Mouse (Mus musculus): ENCODE data around the gene Hoxa9.

Gene Hoxa9

GRCm38 (mm10) chr6:52229558-52230416 is 1.1 kb downstream of the Hoxa9 start:
- DNase-seq (ENCODE audit: extremely low spot score, low spot score): no peak

DNA sequence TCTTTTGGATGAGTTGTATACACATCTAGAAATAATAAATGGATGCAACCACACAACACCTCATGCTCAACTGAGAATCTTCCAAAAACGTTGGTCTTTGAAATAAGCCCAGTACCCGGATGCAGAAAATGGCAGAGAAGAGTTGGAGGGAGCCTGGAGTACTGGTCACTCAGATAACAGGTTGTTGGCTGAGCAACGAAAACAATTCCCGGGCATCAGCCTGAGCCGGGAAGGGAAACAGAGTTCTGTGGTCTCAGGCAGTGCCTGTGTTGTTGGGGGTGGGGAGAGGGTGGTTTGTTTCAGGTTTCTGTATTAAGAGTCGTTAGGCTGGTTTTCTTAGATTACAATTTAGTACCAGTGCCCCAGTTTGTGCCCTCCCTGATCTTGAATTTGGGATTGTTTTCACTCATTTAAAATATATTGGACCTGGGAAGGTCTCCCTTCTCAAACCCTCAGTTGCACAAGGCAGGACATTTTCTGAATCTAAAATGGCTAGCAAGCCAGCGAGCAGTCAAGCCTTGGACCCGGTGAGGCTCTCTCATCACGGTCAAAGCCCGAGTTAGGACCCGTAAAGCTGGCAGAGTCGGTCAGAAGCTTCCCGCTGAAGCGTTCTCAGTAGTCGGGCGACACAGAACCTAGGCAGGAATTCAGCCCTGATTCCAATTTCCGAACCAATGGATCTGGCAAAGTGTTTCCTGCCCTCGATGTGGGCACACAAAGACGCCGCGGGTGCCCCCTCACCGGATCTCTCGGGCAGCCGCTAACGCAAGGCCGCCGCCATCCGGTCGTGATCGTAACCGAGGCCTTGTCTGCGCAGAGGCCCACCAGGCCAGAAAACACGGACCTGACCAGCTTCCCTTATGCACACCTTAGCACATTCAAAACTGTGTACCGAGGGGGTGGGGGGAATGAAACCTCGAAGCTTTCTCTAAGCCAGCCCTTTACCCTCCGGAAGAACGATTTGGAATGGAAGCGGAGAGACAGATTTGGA is 2.1 kb downstream of the Hoxa9 start:
- no peak for DNase-seq (ENCODE audit: extremely low spot score, low spot score)

- no peak for DNase-seq (ENCODE audit: extremely low spot score, low spot score)
Observed at GRCm38 (mm10) chr6:52227470-52228222, 3.2 kb downstream of the Hoxa9 start.

- no peak for DNase-seq (ENCODE audit: extremely low spot score, low spot score)
Observed at GRCm38 (mm10) chr6:52226569-52227257, 4.2 kb downstream of the Hoxa9 start.

DNA sequence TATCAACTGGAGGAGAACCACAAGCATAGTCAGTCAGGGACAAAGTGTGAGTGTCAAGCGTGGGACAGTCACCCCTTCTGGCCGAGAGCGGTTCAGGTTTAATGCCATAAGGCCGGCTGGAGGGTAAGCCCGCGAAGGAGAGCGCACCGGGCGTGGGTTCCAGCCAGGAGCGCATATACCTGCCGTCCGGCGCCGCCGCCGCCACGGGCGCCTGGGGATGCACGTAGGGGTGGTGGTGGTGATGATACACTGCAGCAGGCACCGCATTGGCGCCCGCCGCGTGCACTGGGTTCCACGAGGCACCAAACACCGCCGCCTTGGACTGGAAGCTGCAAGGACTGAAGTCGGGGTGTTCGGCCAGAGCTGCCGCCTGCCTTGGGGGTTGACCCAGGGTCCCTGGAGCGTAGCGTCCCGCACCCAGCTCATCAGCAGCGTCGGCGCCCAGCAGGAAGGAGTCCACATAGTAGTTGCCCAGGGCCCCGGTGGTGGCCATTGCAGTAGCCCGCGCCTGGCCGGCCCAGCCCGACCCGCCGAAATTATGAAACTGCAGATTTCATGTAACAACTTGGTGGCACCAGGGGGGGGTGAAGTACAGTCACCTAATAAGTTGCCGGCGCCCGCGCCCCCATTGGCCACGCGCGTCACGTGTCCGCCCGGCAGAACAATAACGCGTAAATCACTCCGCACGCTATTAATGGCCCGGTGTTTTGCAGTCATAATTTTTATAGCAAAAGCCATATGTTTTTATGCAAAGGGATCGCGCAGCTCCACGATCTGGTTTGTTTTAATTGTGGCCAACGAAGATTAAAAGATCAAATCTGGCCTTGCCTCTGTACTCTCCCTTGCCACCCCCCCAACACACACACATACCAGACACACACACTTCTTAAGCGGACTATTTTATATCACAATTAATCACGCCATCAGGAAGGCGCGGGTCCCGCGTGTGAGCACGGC is 5.0 kb downstream of the Hoxa9 start:
- no peak for DNase-seq (ENCODE audit: extremely low spot score, low spot score)

GRCm38 (mm10) chr6:52224895-52225611 is 5.8 kb downstream of the Hoxa9 start:
- no peak for DNase-seq (ENCODE audit: extremely low spot score, low spot score)

- no peak for DNase-seq (ENCODE audit: extremely low spot score, low spot score)
Observed at GRCm38 (mm10) chr6:52223939-52224760, 6.7 kb downstream of the Hoxa9 start.

DNA sequence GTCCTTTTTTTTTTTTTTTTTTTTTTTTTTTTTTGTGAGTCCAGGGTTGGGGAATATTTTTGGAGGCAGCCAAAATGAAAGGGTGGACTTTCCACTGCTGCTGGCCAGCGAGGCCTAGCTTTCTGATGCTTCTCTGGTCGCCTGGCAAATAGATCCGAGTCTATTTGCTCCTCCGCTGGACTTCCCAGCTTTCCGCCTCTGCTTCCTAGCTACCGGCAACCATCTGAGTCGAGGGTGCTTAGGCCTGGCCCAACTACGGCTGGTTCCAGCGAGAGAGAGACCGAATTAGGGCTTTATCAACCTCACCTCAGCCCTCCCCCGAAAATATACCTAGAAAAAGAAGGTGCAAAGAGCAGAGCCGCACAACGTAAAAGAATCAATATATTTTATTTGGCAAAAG is 8.2 kb downstream of the Hoxa9 start:
- no peak for DNase-seq (ENCODE audit: extremely low spot score, low spot score)

DNA sequence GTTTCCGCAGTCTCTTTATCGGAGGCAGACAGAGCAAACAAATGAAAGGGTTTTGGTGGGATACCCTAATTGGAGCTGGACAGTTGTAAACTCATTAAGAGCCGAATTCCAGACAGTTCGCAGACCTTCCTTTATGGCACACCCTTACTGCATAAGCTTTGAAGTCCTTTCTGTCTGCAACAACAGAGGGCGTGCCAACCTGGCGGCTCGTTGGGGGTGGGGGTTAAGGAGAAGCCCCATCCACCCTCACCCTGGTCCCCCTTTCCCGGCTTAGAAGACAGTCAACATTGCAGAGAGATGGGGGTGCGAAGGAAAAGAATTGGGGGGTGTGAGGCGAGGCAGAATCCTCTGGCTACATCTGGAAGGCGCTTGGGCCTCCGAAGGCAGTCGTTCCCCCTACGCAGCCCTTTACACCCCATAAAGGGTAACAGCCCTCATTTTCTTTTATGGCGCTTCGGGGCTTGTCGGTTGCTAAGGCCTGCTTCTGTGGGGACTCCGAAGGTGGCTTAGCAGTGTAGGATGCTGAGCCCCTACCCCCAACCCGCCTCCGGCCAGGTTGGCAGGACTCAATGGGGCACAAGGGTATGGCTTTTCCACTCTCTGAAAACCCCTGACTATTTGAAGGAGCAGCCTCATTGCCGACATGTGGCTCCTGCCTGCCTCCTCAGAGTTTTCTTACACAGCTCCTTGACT is 8.8 kb downstream of the Hoxa9 start:
- no peak for DNase-seq (ENCODE audit: extremely low spot score, low spot score)

DNA sequence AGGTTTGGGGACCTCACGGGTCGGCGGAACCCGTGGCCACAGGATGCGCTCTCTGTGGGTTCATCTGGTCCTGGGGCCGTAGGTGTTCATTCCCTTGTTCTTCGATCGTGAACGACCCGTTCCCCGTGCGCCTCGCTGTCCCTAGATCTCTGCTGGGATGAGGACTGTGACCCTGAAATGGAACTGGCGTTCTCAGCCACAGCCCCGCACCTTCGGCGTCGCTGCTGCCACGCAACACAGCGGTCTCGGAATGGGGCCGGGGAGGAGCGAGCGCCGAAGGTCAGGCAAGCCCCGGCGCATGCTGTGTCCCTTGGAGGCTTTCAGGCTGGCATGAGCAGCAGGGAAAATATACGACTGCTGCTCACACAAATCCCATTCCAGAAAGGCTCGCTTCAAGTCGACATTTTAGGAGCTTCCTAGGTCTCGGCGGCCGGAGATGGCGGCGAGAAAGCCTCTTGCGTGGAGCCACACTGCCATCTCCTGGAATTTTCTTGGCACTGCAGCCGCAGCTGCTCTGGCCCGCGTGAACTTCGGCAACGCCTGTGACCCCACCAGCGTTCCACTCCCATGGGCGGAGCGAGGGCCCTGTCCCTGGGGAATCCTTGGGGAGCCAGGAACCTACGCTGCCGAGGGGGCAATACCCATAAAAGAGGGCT is 9.4 kb downstream of the Hoxa9 start, which contains the start of gene Hoxa7:
Gene Hoxa7 (minus strand): TSS at position 518 of the 656 bp plus-strand sequence.
- DNase-seq (ENCODE audit: extremely low spot score, low spot score): peak; percentile 97

DNA sequence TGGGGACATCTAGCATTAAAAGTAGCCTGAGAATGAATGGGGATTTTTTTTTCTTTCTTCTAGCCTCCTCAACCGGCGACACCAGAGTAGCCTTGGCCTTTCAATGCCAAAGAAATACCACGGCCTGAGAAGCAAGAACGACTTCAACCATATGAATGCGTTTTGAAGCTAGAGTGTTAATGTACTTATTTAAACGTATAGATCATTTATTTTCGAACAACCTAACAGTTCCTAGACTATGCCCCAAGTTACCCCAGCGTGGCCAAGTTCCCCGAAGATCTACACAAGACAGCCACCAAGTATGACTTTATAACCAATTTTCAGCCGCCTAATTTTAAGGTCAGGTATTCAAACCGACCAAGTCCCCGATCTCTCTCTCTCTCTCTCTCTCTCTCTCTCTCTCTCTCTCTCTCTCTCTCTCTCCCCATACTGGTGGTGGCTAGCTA is 10.0 kb downstream of the Hoxa9 start:
- no peak for DNase-seq (ENCODE audit: extremely low spot score, low spot score)

DNA sequence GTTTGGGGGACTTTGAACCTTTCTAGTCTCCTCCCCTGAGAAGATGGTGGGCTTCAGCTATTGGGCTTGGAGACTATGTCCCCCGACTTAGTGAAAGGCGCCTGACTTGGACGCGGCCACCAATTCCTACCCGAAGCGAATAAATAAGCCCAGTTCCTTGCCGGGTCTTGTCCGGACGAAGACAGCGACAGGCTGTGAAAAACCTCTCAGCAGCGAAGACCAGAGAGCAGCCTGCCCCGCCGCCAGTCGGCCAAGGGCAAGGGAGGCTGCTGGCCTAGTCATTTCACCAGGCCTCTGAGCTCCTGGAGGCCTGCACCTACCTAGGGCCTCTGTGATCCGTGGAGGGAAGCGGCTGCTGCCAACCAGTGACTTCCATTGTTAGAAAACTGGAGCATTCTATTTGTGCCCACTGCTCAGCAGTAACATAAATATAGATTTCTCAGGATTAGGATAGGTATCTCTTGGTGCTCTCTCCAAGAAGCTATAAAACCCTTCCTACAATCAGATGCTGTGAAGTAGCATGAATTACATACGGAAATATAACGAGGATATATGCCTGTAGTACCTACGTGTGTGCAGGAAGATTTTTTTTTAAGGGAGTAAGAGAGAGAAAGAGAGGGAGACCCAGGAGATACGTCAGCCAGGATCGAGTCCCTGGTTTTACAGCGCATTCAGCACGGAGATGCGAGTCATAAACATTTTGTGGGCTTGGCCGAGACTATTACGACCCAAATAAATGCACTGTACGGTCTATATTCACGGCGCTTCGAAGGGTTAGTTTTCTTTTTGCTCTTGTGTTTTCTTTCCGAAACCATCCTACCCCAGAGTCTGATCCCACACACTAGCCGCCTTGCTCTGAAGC is 10.7 kb downstream of the Hoxa9 start:
- no peak for DNase-seq (ENCODE audit: extremely low spot score, low spot score)

DNA sequence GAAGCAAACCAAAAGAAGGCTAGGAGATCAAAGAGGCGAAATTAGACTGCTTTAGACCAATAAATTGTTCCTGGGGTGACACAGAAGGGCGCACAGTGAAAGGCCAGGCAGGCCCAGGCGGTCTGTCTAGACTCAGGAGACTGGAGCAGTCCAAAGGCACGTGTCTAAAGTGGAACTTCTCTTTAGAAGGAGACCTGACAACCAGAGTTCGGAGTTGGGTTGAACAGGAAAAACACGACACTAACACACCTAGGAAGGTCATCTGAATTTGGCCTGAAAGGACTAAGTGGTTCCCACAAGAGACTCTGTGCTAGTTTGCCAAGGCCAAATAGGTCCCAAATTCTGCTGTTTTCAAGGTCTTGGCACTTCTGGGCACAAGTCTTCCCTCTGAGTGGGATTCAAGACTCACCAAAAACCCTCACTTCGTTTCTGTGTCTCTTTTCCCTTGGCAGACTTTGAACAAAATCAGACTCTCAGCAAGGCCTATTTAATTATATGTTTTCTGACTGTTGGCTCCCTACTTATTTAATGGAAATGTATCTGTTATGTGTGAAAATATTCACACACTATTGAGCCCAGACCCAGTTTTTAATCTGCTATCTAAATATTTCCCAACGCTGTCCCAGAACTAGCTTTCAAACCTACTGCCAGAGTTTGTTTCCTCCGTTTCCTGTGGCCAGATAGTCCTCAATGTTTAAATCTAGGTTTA is 11.5 kb downstream of the Hoxa9 start:
- DNase-seq (ENCODE audit: extremely low spot score, low spot score): no peak

- DNase-seq (ENCODE audit: extremely low spot score, low spot score): no peak
Observed at GRCm38 (mm10) chr6:52218643-52219215, 12.2 kb downstream of the Hoxa9 start.
